Mouse (Mus musculus) kidney, postnatal 36 days (tissue): ENCODE results near the gene Csf2rb2.
"Not testable (repeated sequence)": the region's sequence is repeated elsewhere in the genome, so short reads cannot be mapped to it uniquely, and the experiment has no call there.

Experiments used
- DNase-seq, 2 experiments: peaks; one replicate each; pipeline ENCODE4 v3.0.0; 2021 to 2022; ENCODE audit warnings: mixed read lengths in 2 of 2

Csf2rb2 gene

DNA sequence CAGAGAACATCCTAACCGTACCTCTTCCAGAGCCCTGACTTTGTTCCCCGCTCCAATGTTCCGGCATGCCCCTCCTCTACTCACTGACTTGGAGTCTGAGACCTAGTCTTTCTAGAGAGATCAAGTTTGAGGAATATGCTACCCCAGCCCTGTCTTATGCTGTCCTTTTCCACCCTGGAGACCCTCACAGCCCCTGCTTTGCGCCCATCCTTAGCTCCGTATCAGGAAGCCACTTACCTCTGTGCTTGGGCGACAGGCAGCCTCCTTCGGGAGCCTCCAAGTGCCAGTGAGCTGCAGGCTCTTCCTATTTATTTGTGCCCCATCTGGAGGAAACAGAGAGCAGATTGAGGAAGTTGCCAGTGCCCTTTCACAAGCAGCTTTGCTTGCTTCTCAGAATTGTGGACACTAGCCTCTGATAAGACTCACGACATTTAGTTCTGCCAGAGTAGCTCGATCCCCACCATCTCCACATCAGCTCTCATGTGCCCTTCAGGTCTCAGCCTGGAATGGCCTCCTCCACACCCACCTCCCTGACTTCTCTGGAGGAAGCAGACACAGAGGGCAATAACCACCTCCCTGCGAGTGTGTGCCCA, at the start of gene Csf2rb2:
Gene Csf2rb2, minus strand, starts transcription at position 381 of the 593 bp plus-strand sequence.
- DNase-seq = no peak

DNA sequence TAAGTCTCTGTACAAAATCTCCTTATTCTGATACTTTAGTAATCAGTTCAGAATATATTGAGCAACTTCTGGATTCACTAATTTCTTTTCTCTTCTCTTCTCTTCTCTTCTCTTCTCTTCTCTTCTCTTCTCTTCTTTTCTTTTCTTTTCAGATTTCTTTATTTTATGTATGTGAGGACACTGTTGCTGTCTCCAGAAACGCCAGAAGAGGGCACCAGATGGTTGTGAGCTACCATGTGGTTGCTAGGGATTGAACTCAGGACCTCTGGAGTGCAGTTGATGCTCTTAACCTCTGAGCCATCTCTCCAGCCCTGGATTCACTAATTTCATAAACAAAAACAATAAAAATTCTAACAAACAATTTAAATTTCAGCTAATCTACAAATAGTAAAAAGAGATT, 49.4 kb upstream of the Csf2rb2 start:
- peak; percentile 50 to 80 for DNase-seq

DNA sequence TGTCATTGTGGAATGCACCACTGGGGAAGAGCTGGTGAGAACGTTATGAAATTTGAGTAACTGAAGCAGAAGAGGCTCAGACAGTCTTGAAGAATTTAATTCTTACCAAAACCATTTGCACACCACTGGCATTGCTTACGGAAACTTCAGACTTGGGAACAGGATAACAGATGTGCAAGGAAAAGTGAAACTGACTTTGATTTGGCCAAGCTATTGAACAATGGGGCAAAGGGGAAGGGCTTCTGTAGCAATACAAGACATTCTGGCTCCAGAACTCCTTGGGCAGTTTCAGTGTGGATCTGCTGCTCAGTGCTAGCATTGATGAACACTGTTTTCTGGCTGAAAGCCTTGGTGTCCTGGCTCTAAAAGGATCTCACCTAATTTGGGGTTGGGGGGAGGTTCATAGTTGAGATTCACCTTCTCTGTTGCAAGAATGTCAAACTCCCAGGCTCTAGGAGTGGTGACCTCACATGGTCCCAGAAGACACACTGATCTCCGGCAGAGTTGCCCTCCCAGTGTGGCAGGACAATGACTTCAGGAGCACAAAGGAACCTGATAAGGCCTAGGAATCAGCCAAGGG, 46.2 kb upstream of the Csf2rb2 start:
- no peak for DNase-seq

DNA sequence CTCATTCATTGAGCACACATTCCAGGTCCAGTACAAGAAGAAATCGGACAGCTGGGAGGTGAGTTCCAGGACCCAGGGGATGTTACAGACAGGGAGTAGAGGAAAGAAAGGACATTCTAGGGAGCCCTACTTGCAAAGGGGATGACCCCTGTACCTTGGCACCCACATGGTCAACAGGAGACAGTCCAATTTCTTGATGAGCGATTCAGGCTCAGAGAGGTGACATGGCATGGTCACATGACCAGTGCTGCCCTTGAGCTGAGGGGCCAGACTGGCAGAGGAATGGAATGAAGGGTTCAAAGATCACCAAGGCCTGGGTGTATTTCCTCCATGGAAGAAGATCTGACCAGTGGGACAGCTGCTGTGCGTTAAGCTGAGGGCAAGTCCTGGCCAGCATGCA, 39.0 kb upstream of the Csf2rb2 start:
- peak; percentile 69 to 76 for DNase-seq

DNA sequence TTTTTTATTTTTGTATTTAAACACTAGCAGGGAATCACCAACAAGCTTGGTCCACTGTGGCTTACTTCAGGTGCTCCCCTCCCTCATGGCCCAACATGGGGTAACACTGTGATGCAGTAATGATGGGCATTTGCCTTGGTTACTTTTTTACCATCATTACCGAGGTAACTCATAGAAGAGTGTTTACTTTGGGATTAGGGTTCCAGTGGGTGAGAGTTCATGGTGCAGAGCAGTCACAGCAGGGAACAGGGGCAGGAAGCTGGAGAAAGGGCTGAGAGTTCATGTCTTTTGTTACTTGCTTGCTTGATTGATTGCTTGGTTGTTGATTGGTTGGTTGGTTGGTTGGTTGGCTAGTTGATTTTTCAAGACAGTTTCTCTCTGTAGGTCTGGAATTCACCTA, 38.2 kb upstream of the Csf2rb2 start:
- peak in 1 of 2 experiments; percentile 19 for DNase-seq

DNA sequence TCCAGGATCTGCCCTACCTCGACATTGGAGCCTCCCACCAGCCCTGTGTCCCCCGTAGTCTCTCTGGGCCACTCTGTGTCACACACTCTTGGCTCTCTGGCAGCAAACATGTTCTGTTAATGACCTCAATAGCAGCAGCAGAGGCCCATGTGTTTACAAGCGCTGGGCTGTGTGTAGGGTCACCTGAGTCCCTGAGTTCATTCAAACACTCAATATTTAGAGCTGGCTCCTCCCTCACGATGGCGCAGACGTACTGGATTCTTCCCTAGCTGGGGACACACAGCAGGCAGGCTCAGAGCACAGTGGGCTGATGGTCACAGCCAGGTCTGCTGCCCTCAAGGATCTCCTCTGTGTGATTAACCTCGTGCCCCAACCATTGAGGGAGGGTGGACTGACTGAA, 35.4 kb upstream of the Csf2rb2 start:
- DNase-seq = not testable (repeated sequence)

DNA sequence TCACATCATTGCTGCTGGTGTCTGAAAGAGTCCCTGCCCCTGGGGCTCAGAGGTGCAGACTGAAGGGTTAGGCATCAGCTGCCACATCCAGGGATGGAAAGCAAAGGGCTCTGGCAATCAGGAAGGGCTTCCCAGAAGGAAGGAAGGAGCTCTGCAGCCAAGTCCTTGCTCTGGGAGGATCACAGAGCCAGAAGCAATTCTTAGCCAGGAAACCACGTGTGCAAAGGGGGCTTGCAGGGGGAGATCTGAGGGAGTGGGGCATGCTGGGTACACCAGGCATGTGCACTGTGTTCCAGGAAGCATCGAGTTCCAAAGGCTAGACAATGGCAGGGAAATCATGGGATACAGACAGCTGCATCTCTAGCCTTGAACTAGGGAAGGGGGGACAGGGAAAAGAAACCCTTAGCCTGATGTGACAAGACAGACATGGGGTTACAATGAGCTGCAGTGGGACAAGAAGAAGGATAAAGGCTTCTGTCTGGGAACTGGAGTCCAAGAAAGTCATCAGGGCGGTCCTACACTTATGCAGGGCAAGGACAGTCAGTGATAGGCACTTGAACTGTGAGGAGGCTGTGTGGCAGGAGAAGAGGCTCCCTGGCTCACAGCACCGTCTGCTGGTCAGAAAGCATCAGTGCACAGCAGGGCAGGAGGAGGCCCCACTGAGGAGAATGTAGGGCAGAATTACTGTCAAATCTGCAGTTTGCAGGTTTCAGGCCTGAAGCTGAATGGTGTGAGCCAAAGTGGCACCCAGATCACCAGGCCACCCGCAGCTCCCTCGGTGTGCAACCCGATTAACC, 34.3 kb upstream of the Csf2rb2 start:
- DNase-seq = peak; percentile 25 to 65

DNA sequence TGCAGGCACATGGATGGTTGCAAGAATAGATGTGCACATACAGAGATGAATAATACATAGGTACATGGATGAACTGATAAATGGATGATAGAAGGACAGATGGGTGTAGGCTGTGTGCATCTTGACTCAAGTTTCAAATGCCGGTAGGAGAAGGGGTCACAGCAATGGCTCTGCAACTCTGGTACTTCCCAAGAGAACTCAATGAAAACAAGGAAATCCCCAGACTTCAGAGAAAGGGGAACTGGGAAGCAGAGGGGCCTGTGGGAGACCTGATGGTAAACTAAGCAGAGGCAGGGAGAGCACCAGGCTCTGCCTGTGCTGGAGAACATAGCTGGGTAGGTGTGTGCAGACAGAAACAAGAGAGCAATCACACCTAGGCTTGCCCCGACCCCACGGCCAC, 28.9 kb upstream of the Csf2rb2 start:
- DNase-seq = no peak

DNA sequence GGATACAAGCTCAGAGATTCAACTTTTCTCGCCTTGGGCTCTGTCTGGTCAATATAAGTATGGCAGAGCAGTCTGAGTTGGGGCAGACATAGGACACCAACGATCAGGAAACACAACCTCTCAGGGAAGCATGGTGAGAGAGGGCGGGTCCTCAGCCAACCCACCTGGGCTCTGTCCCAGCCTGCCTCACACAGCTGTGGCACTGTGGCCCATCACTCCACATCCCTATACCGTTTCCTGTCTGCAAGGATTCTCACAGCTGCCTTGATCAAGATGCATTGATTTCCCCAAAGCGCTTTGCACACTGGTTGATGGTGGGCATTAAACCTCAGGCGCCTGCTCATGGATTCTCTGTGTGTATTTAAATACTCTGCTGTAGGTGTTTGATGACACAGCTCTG, 27.5 kb upstream of the Csf2rb2 start:
- DNase-seq = no peak

DNA sequence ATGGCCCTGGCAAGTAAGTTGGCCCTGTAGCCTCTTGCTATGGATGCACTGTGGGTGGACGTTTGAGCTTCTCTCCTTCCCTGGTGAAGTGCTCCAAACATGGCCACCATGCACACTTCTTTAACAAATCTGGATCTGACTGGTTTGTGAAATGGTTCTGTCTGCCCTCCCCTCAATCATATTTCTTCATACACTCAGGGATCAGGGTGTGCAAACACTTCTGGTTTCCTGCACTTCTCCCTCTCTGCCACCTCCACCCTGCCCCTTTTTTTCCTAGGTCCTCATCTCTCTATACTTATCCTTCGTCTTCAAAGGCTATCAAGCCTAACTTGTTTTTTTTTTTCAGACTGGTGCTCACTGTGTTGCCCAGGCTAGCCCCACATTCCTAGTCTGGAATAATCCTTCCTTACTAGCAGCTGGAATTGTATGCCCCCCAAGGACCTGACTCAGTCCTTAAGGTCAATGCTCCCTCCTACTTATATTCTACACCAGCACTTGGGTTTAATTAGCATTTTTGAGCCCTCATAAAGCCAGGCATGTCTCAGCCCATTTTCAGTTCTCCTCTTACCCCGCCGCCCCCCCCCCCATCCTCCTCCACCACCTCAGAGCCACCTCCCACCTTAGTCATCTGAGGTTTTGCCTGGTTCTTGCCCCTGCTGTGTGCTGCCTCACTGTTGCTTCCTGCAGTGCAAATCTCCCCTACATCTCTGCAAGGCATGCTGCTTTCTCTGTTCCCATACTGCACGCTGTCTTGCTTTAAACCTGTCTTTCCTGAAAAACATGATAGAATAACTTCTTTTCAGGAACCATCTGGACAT, 26.2 kb upstream of the Csf2rb2 start:
- no peak for DNase-seq

DNA sequence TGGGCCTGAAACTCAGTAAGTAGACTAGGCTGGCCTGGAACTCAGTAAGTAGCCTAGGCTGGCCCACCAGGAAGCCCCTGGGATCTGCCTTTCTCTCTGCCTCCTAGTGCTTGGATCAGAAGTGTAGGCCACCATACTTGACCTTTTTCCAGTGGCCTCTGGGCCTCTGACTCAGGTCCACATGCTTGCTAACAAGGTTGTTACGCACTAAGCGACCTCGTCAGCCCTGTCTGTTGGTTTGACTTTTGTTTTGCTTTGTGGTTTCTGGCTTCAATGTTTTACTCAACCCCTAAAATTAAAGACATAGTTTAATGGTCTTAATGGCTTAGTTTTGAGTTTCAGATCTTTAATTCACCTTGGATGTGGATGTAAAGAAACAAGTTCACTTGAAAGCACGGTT, 25.2 kb upstream of the Csf2rb2 start:
- no peak for DNase-seq

DNA sequence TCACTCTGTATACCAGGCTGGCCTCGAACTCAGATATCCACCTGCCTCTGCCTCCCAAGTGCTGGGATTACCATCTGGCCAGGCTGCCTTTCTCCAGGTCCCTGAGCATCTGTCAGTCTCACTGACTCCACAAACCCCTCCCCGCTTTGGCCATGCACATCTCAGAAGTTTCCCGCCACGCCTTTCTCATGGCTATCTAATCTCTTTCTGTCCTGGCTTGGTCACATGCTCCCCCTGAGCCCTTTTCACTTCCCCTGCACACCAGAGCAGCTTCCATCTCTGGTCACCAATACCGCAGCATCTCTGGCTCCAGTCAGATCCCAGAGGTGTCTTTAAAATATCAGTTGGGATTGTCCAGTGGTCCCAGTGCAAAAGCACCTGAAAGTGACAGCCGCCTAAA, 24.5 kb upstream of the Csf2rb2 start:
- not testable (repeated sequence) for DNase-seq

DNA sequence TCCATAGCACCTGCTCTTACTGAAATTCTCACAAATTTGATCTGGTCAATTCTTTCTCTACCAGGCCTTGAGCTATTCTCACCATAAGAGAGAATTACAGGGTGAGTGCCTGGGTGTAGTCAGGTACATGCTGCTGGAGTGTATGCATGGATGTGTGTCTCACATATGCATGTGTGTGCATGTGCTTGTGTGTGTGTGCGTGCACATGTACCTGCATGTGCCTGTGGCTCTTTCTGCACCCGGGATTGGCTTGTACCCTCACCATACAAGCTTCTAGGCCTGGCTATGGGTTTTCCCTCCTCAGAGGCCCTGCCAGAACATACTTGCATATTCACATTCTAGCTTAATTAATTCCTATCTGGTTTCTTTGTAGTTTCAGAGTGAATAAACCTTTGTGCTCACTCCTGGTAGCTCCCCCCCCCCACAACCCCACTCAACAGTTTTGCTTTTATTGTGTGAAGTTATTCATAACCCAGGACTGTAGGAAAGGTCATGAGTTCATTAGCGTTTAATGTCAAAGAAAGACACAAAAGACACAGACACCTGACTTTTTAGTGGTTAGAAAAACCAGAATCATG, 23.1 kb upstream of the Csf2rb2 start:
- DNase-seq = no peak

DNA sequence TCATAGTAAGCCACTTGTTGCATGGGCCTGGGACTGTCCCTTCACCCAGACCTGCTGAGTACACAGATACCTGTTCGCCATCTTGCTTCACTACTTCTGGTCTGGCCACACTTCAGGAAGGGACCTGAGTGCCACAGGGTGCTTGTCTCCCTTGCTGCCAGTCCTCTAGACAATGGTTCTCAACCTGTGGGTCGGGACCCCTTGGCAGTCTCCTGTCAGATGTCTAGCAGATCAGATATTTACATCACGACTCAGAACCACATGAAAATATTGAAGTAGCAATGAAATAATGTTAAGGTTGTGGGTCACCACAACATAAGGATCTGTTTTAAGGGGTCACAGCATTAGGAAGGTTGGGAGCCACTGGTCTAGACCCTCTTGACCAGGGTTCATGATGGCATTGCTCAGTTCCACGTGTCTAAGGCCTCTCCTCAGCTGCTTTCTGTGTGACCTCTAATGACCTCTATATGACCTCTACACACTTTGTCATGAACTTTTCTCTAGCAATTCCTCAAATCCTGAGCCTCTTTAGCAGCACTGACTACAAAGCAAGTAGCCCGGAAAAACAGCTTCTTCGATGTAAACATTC, 22.3 kb upstream of the Csf2rb2 start:
- DNase-seq = not testable (repeated sequence)

DNA sequence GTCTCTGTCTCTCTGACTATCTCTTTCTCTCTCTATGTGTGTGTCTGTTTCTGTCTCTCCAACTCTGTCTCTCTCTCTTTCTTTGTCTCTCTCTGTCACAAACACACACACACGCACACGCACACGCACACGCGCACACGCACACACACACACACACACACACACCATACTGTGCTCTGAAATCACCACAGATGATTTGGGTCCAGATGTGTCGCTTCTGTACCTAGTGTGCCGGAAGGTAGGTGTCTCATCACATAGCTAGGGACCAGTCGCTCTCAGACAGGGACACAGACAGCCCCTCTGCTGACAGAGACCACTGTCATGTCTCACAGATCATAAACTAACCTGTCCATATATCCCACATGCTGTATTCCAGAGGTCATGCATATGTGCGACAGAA, 21.2 kb upstream of the Csf2rb2 start:
- DNase-seq = no peak

DNA sequence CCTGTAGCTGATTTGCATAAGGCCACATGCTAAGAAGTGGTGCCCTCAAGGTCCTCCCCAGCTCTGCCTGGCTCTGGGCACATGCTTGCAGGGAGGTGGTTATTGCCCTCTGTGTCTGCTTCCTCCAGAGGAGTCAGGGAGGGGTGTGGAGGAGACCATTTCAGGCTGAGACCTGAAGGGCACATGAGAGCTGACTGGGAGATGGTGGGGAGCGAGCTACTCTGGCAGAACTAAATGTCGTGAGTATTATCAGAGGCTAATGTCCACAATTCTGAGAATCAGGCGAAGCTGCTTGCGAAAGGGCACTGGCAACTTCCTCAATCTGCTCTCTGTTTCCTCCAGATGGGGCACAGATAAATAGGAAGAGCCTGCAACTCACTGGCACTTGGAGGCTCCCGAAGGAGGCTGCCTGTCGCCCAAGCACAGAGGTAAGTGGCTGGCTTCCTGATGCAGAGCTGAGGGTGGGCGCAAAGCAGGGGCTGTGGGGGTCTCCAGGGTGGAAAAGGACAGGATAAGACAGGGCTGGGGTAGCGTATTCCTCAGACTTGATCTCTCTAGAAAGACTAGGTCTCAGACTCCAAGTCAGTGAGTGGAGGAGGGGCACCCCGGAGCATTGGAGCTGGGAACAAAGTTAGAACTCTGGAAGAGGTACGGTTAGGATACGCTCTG, 20.3 kb upstream of the Csf2rb2 start, which contains the start of gene Csf2rb:
Gene Csf2rb, plus strand, starts transcription at position 82 of the 669 bp plus-strand sequence.
- DNase-seq = no peak

DNA sequence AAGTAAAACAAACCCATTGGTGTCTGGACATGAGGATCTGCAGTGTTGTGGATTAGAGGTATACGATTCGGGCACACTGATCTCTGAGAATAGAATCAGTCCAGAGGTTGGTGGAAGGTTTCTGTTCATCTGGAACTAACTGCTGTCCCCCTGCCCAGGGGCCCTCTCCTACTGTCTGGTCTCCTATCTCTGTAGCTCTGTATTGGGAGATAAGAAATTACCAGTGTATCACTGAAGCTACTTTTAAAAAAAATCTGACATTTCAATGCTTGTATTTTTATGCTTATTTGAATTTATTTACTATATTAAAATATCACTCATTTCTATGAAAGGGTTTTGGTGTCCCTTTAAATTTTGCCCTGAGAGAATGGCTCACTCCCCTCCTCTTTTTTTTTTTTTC, 18.8 kb upstream of the Csf2rb2 start:
- no peak for DNase-seq

DNA sequence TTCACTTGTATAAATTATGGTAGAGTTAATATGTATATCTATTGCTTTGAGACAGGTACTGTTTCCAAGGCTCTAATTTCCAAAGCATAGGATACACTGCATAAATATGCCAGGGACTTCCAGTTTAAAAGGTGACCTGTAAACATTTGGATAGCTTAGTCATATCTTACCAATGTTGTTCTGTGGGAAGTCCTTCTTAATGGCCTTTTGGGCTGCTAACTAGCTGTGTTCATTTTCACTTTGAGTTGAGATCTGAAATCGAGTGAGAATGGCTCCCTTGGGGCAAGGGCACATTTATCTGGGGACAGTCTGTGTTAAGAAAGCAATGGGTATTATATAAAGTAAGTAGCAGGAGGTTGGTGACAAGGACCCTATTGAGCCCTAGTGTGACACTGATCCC, 17.8 kb upstream of the Csf2rb2 start:
- DNase-seq = no peak

DNA sequence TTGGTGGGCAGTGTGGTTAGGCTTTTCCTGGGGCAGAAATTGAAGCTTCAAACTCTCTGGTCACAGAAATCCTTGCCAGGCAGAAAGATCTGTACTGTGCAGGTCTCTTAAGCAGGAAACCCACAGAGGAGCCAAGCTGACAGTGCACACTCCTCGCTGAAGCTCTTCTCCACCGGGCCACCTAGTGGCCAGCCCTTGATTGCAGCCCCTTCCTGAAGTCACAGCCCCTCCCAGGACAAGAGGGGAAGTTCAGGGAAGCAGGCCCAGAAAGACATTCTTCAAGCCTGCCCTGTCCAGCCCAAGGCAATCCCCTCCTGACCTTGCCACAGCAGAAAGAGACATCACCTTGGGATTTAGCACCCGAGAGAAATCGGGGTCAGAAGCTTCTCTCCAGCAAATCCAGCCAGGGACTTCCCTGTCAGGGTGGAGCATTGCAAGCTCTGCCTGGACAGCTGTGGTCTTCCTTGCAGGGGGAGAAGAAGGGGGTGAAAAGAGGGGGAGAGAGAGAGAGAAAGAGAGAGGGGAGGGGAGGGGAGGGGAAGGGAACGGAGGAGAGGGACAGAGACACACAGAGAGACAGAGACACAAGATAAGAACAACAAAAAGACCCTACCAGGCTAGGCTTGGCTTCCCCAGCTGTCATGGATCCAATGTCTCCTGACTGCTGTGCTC, 15.4 kb upstream of the Csf2rb2 start:
- DNase-seq = peak; percentile 56 to 88

DNA sequence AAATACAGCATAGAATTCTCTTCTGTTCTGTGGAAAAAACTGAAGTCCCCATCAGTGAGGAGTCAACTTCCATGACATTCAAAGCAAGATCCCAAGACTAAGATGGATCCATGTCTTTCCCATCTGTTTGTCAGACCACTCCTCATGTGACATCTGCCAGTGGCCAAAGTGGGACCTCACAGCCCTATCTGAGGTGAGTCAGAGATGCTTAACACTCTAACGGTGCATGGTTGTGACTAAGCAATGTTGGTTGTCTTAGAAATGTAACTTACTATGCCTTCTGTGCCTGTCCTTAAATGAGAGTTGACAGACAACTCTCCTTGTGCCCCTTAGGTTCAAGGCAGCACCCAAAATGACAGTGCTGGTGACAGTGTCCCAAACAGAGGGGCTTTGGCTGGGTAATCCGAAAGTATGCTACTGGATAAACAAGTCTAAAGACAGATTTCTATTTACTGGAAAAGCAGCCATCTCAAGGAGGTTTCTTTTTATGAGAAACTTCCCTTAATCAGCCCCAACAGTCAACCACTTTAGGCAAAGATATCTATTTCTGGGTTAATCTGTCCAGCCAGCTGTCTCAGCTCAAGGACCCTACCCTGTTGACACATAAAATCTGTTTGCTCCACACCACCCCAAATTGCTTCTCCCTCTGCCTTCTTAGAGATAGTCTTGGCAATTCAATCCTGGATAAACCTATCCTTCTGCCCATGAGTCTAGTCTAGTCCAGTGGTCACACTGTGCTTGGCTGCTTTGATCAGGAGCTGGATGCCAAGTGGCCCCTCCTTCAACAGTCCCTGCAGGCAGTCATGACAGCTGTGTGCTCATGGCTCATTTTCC, 13.0 kb upstream of the Csf2rb2 start:
- not testable (repeated sequence) for DNase-seq
